Mouse (Mus musculus) intestine, postnatal 0 days (tissue): ENCODE data around the gene Acss2. TPM values are rescaled to one million over a fixed set of nuclear protein-coding genes. Genes with fewer than 3 reads are reported as not detected.
A peak's percentile ranks its signal among the peaks of the same experiment; 100 is the strongest.

Experiments used
- ATAC-seq: fragments of 200-750 bp; cut with Nextera tagmentation; 2 replicates; pipeline ENCODE4 v1.8.0; 2017; ENCODE audit warnings: mild to moderate bottlenecking, moderate TSS enrichment, moderate library complexity
- H3K27ac ChIP-seq: fragments of 300-500 bp; sonication (generic); 2 replicates; pipeline ENCODE4 v1.5.1; 2014; ENCODE audit warnings: mild to moderate bottlenecking, low read depth, low read length, moderate library complexity
- H3K27me3 ChIP-seq: fragments of 300-500 bp; sonication (generic); replicated peaks from 2 replicates; pipeline ENCODE4 v1.6.1; 2014; ENCODE audit warnings: low read length, mixed read lengths; ENCODE audit not compliant: control insufficient read depth, insufficient read depth
- H3K36me3 ChIP-seq: fragments of 300-500 bp; sonication (generic); 2 replicates; pipeline ENCODE4 v1.6.1; 2014; ENCODE audit warnings: mild to moderate bottlenecking, moderate library complexity; ENCODE audit not compliant: control insufficient read depth, insufficient read depth
- H3K4me1 ChIP-seq: fragments of 300-500 bp; sonication (generic); replicated peaks from 2 replicates; pipeline ENCODE4 v1.6.1; 2014; ENCODE audit warnings: antibody characterized with exemption, low read length, mixed read lengths; ENCODE audit not compliant: control insufficient read depth, insufficient read depth
- H3K4me2 ChIP-seq: fragments of 300-500 bp; sonication (generic); replicated peaks from 2 replicates; pipeline ENCODE4 v1.6.1; 2014; ENCODE audit warnings: low read depth, mild to moderate bottlenecking, moderate library complexity
- H3K4me3 ChIP-seq: fragments of 300-500 bp; sonication (generic); 2 replicates; pipeline ENCODE4 v1.5.1; 2014; ENCODE audit warnings: low read depth, low read length
- H3K9ac ChIP-seq: fragments of 300-500 bp; sonication (generic); 2 replicates; pipeline ENCODE4 v1.6.1; 2014; ENCODE audit warnings: mild to moderate bottlenecking, low read depth, low read length
- H3K9me3 ChIP-seq: fragments of 300-500 bp; sonication (generic); 2 replicates; pipeline ENCODE4 v1.6.1; 2016; ENCODE audit warnings: mixed run types; ENCODE audit not compliant: control insufficient read depth
- CTCF ChIP-seq: sonication (generic); IDR thresholded peaks from 2 replicates; pipeline ENCODE4 v1.5.1; 2016; ENCODE audit warnings: low read depth, mild to moderate bottlenecking, control low read depth, antibody characterized with exemption, moderate library complexity
- WGBS: fragments of 180-500 bp; shearing (Covaris S2); extraction: QIAGEN DNeasy Blood & Tissue Kit; methylation state at CpG from one replicate; pipeline ENCODE4 v1.1.7; 2014; 5-methylcytosine and 5-hydroxymethylcytosine counted together
- polyA plus RNA-seq: library from polyadenylated mRNA; unstranded; fragments of >200 nt; fragmentation: Nextera tagmentation; extraction: Ambion mirVana; gene quantifications from 2 replicates; pipeline ENCODE4 v1.2.1, GENCODE M21; 2015

The Acss2 gene
- polyA plus RNA-seq, 1 experiment from 2014 or later = 8.4 TPM

GRCm38 (mm10) chr2:155552336-155552735 is 34.6 kb downstream of the Acss2 start:
- H3K36me3 ChIP-seq = no peaks in the 10 kb centered on the region
- no peak overlapping the region for H3K4me3 ChIP-seq
- no peak for TF ChIP-seq CTCF
- H3K4me1 ChIP-seq = no peaks in the 10 kb centered on the region
- no peaks in the 10 kb centered on the region for H3K9me3 ChIP-seq
- 0 out of 2 replicates have a peak overlapping the region, but pooled peaks have one; percentile 21 for H3K27ac ChIP-seq
- H3K4me2 ChIP-seq = no peak overlapping the region
- no peak for ATAC-seq
- H3K27me3 ChIP-seq = no peaks in the 10 kb centered on the region
- H3K9ac ChIP-seq = no peak overlapping the region

GRCm38 (mm10) chr2:155552949-155553354 is 35.2 kb downstream of the Acss2 start:
- ATAC-seq = peak; percentile 96

GRCm38 (mm10) chr2:155554426-155554985 is 36.8 kb downstream of the Acss2 start:
- no peak for ATAC-seq
- 83% methylated on average over 2 of the region's 2 CpGs for WGBS

More at GRCm38 (mm10) chr2:155552949-155553354, 35.2 kb downstream of the Acss2 start:
- Histone ChIP-seq H3K4me3 (no peak overlapping the region), H3K36me3 (no peaks in the 10 kb centered on the region), H3K4me2 (no peak overlapping the region), H3K9me3 (no peaks in the 10 kb centered on the region), H3K27me3 (no peaks in the 10 kb centered on the region), H3K9ac (no peak overlapping the region), H3K27ac (no peak overlapping the region; the same call in 1 of the 2 replicates), H3K4me1 (no peaks in the 10 kb centered on the region)
- TF ChIP-seq CTCF = no peak

GRCm38 (mm10) chr2:155562209-155562608 is 44.5 kb downstream of the Acss2 start:
- no peak for ATAC-seq
- H3K36me3 ChIP-seq = peaks cover 62% of the 10 kb centered on the region

More at GRCm38 (mm10) chr2:155554426-155554985, 36.8 kb downstream of the Acss2 start:
- Histone ChIP-seq H3K4me1 (no peaks in the 10 kb centered on the region), H3K9ac (no peak overlapping the region), H3K36me3 (peaks cover 7% of the 10 kb centered on the region), H3K9me3 (no peaks in the 10 kb centered on the region), H3K4me2 (no peak overlapping the region), H3K27me3 (no peaks in the 10 kb centered on the region), H3K27ac (no peak overlapping the region), H3K4me3 (no peak overlapping the region)
- no peak for TF ChIP-seq CTCF

GRCm38 (mm10) chr2:155562934-155563333 is 45.2 kb downstream of the Acss2 start:
- WGBS = 77% methylated on average over 4 of the region's 4 CpGs
- no peak for TF ChIP-seq CTCF
- Histone ChIP-seq H3K4me3 (no peak overlapping the region), H3K27ac (no peak overlapping the region), H3K4me1 (no peaks in the 10 kb centered on the region), H3K27me3 (no peaks in the 10 kb centered on the region), H3K9ac (no peak overlapping the region), H3K9me3 (no peaks in the 10 kb centered on the region), H3K4me2 (no peak overlapping the region), H3K36me3 (peaks cover 69% of the 10 kb centered on the region)
- ATAC-seq = no peak

More at GRCm38 (mm10) chr2:155562209-155562608, 44.5 kb downstream of the Acss2 start:
- no peaks in the 10 kb centered on the region for H3K4me1 ChIP-seq
- whole genome bisulfite sequencing = 36% methylated on average over 1 of the region's 1 CpGs
- no peaks in the 10 kb centered on the region for H3K9me3 ChIP-seq
- TF ChIP-seq CTCF = no peak
- no peak overlapping the region for H3K27ac ChIP-seq
- H3K9ac ChIP-seq = no peak overlapping the region
- H3K4me2 ChIP-seq = no peak overlapping the region
- no peak overlapping the region for H3K4me3 ChIP-seq
- no peaks in the 10 kb centered on the region for H3K27me3 ChIP-seq

- WGBS = 91% methylated on average over 5 of the region's 5 CpGs
- no peak overlapping the region for H3K9ac ChIP-seq
- ATAC-seq = no peak
These were observed 50.0 kb downstream of the Acss2 start for GRCm38 (mm10) chr2:155567751-155568150.

More at GRCm38 (mm10) chr2:155567751-155568150, 50.0 kb downstream of the Acss2 start:
- no peak overlapping the region for H3K27ac ChIP-seq
- no peaks in the 10 kb centered on the region for H3K27me3 ChIP-seq
- no peak overlapping the region for H3K4me3 ChIP-seq
- no peaks in the 10 kb centered on the region for H3K9me3 ChIP-seq
- 0 out of 2 replicates have a peak, but pooled peaks cover 3% of the 10 kb centered on the region for H3K4me1 ChIP-seq
- no peak for TF ChIP-seq CTCF
- H3K36me3 ChIP-seq = peaks cover 65% of the 10 kb centered on the region
- H3K4me2 ChIP-seq = no peak overlapping the region
